Comparison of ENCODE assay signal across 18 mouse cellular contexts in genomic region chr9:102274016-102274415, GRCm38 (mm10).
"Had no signal": no experiment of that assay in that cellular context is flagged by ENCODE, and none has a peak within 500 bp of the region (broad histone marks: within the 10 kb centered on the region; RNA-seq: fewer than 3 reads in every experiment).

No protein-coding gene starts in this region.

- H3K9me3 ChIP-seq: midbrain, embryonic 10.5 days; midbrain, embryonic 13.5 days; midbrain, embryonic 15.5 days; neural tube, embryonic 13.5 days; neural tube, embryonic 15.5 days had no signal

- H3K27me3 ChIP-seq: midbrain, embryonic 15.5 days had no signal

- H3K27ac ChIP-seq: midbrain, embryonic 10.5 days; midbrain, embryonic 13.5 days; midbrain, embryonic 15.5 days; neural tube, embryonic 13.5 days; neural tube, embryonic 15.5 days had no signal

- ATAC-seq: midbrain, embryonic 13.5 days; midbrain, embryonic 15.5 days had no signal

- H3K36me3 ChIP-seq: midbrain, embryonic 10.5 days; midbrain, embryonic 13.5 days; midbrain, embryonic 15.5 days; neural tube, embryonic 13.5 days; neural tube, embryonic 15.5 days had no signal

- H3K9ac ChIP-seq: lung, embryonic 14.5 days; midbrain, embryonic 13.5 days; midbrain, embryonic 15.5 days; neural tube, embryonic 13.5 days; neural tube, embryonic 15.5 days had no signal

- H3K4me3 ChIP-seq: midbrain, embryonic 10.5 days; midbrain, embryonic 13.5 days; midbrain, embryonic 15.5 days; myocyte; neural tube, embryonic 13.5 days; neural tube, embryonic 15.5 days had no signal

- H3K4me2 ChIP-seq: lung, embryonic 14.5 days; midbrain, embryonic 13.5 days; midbrain, embryonic 15.5 days; neural tube, embryonic 13.5 days; neural tube, embryonic 15.5 days had no signal

- DNase-seq: lung, adult 18-20 months; lung, embryonic 14.5 days; lung, postnatal 10 days; lung, postnatal 4 days; retina, postnatal 1 day; right cerebral cortex, adult 18-20 months; right cerebral cortex, postnatal 25 days; right cerebral cortex, postnatal 4 days; spleen, adult 18-20 months; thymus, adult 18-20 months; thymus, postnatal 14 days; thymus, postnatal 36 days had no signal
